Mouse (Mus musculus) c-Kit-positive CD71-negative TER-119-negative erythroid progenitor cells, embryonic 14.5 days (primary cell): Measurements from ENCODE around the gene Poll.
A peak's percentile ranks its signal among the peaks of the same experiment; 100 is the strongest.

Experiments used
- DNase-seq: peaks from one replicate; pipeline ENCODE4 v3.0.0-alpha.2; 2013; ENCODE audit warnings: low read depth

Poll gene

GRCm38 (mm10) chr19:45560153-45560890 lies at the start of gene Poll, which contains the start of gene Gm17018:
Gene Poll, minus strand, starts transcription at chr19:45560531.
Gene Gm17018, plus strand, starts transcription at chr19:45560615.
- DNase-seq = no peak

GRCm38 (mm10) chr19:45608648-45609339 lies 48.5 kb upstream of the Poll start:
- no peak for DNase-seq

GRCm38 (mm10) chr19:45607479-45607878 lies 47.1 kb upstream of the Poll start:
- no peak for DNase-seq

- no peak for DNase-seq
Measured at GRCm38 (mm10) chr19:45606701-45607100, 46.4 kb upstream of the Poll start.

GRCm38 (mm10) chr19:45602606-45603005 lies 42.3 kb upstream of the Poll start:
- peak; percentile 40 for DNase-seq

- no peak for DNase-seq
Measured at GRCm38 (mm10) chr19:45597106-45597505, 36.8 kb upstream of the Poll start.

- no peak for DNase-seq
Measured at GRCm38 (mm10) chr19:45596434-45596833, 36.1 kb upstream of the Poll start.

- no peak for DNase-seq
Measured at GRCm38 (mm10) chr19:45596019-45596418, 35.7 kb upstream of the Poll start.

- no peak for DNase-seq
Measured at GRCm38 (mm10) chr19:45595481-45595880, 35.1 kb upstream of the Poll start.

- DNase-seq = no peak
Measured at GRCm38 (mm10) chr19:45594079-45594478, 33.7 kb upstream of the Poll start.

- no peak for DNase-seq
Measured at GRCm38 (mm10) chr19:45592916-45593315, 32.6 kb upstream of the Poll start.

- DNase-seq = no peak
Measured at GRCm38 (mm10) chr19:45591704-45592103, 31.4 kb upstream of the Poll start.

- DNase-seq = no peak
Measured at GRCm38 (mm10) chr19:45589761-45590160, 29.4 kb upstream of the Poll start.

GRCm38 (mm10) chr19:45587509-45588292 lies 27.4 kb upstream of the Poll start:
- no peak for DNase-seq

GRCm38 (mm10) chr19:45586850-45587249 lies 26.5 kb upstream of the Poll start:
- no peak for DNase-seq

GRCm38 (mm10) chr19:45584856-45585620 lies 24.7 kb upstream of the Poll start:
- no peak for DNase-seq

GRCm38 (mm10) chr19:45583136-45583535 lies 22.8 kb upstream of the Poll start:
- no peak for DNase-seq

GRCm38 (mm10) chr19:45582161-45582560 lies 21.8 kb upstream of the Poll start:
- no peak for DNase-seq

GRCm38 (mm10) chr19:45581257-45581656 lies 20.9 kb upstream of the Poll start:
- DNase-seq = peak; percentile 67

- DNase-seq = no peak
Measured at GRCm38 (mm10) chr19:45580235-45580634, 19.9 kb upstream of the Poll start.

GRCm38 (mm10) chr19:45579416-45579815 lies 19.1 kb upstream of the Poll start:
- DNase-seq = no peak

- DNase-seq = no peak
Measured at GRCm38 (mm10) chr19:45578976-45579375, 18.6 kb upstream of the Poll start.
